Mouse (Mus musculus) CH12.LX (cell line): ENCODE measurements at regions not wholly inside any gene's neighbourhood (a gene's known extent, or its start where the extent isn't known, plus 50 kb on each side); places are given as distances from the start of the nearest gene placed in this dataset.
A peak's percentile ranks its signal among the peaks of the same experiment; 100 is the strongest.

Experiments
- DNase-seq: peaks from one replicate; pipeline ENCODE4 v3.0.0-alpha.2; 2013; ENCODE audit errors: extremely low read depth
- H3K27ac ChIP-seq: 2 replicates; pipeline ENCODE4 v1.5.1; 2012; ENCODE audit warnings: low read depth, mild to moderate bottlenecking, control low read depth, moderate library complexity; ENCODE audit not compliant: insufficient read depth
- H3K27me3 ChIP-seq: replicated peaks from 2 replicates; pipeline ENCODE3; 2012; ENCODE audit warnings: inconsistent platforms
- H3K36me3 ChIP-seq, 2 experiments: replicated peaks in 1 of 2; 2 replicates each; pipeline versions ENCODE3 to v1.6.1; 2012; ENCODE audit warnings: inconsistent platforms in 1 of 2, low read length in 1 of 2, mild to moderate bottlenecking in 1 of 2, mixed read lengths in 1 of 2, moderate library complexity in 1 of 2; ENCODE audit not compliant: control insufficient read depth in 1 of 2, insufficient read depth in 1 of 2
- H3K4me1 ChIP-seq, 2 experiments: 2 replicates each; pipeline ENCODE4 v1.6.1; 2012; ENCODE audit warnings: inconsistent platforms in 1 of 2, moderate library complexity in 1 of 2; ENCODE audit not compliant: insufficient read depth in 2 of 2, control insufficient read depth in 1 of 2
- H3K4me2 ChIP-seq: 2 replicates; pipeline ENCODE4 v1.6.1; 2012; ENCODE audit warnings: low read depth, mild to moderate bottlenecking, control low read depth; ENCODE audit not compliant: poor library complexity, insufficient read depth, severe bottlenecking
- H3K4me3 ChIP-seq, 3 experiments: fragments of 150-350 bp in 1 of 3; sonication (generic) in 1 of 3; replicated peaks in 1 of 3; 2 replicates each; pipeline versions ENCODE3 to v1.5.1; 2011 to 2012; ENCODE audit warnings: low read depth in 2 of 3, low read length in 2 of 3, mild to moderate bottlenecking in 2 of 3, moderate library complexity in 2 of 3, control low read depth in 1 of 3, improper control_type of control experiment in 1 of 3, inconsistent platforms in 1 of 3, mixed read lengths in 1 of 3; ENCODE audit not compliant: poor library complexity in 1 of 3
- H3K79me2 ChIP-seq: replicated peaks from 2 replicates; pipeline ENCODE4 v1.6.1; 2012; ENCODE audit warnings: mild to moderate bottlenecking, moderate library complexity; ENCODE audit not compliant: control insufficient read depth, poor library complexity, insufficient read depth, severe bottlenecking; ENCODE audit errors: extremely low read depth
- H3K9ac ChIP-seq: 2 replicates; pipeline ENCODE4 v1.6.1; 2012; ENCODE audit warnings: low read depth, mild to moderate bottlenecking, control low read depth, moderate library complexity; ENCODE audit not compliant: insufficient read depth
- H3K9me3 ChIP-seq: replicated peaks from 2 replicates; pipeline ENCODE3; 2012; ENCODE audit warnings: low read length, inconsistent platforms, mixed read lengths
- CHD2 ChIP-seq: IDR thresholded peaks from 2 replicates; pipeline ENCODE4 v1.6.1; 2011; ENCODE audit warnings: low read length, improper control_type of control experiment
- CTCF ChIP-seq, 2 experiments: IDR thresholded peaks in 1 of 2; conservative IDR thresholded peaks in 1 of 2; 2 replicates each; pipeline ENCODE4 v1.5.1; 2011 to 2012; ENCODE audit warnings: low read depth in 2 of 2, low read length in 2 of 2, improper control_type of control experiment in 1 of 2, inconsistent platforms in 1 of 2, mild to moderate bottlenecking in 1 of 2, moderate library complexity in 1 of 2
- E2F4 ChIP-seq: IDR thresholded peaks from 2 replicates; pipeline ENCODE4 v1.6.1; 2011; ENCODE audit warnings: low read depth, low read length, improper control_type of control experiment; ENCODE audit not compliant: insufficient replicate concordance
- ELF1 ChIP-seq: IDR thresholded peaks from 2 replicates; pipeline ENCODE4 v1.6.1; 2014; ENCODE audit warnings: low read depth, mild to moderate bottlenecking, inconsistent platforms, low read length, improper control_type of control experiment
- ETS1 ChIP-seq: conservative IDR thresholded peaks from 2 replicates; pipeline ENCODE4 v1.6.1; 2012; ENCODE audit warnings: low read depth, mild to moderate bottlenecking, inconsistent platforms, low read length, improper control_type of control experiment, moderate library complexity
- GABPA ChIP-seq: IDR thresholded peaks from 2 replicates; pipeline ENCODE4 v1.6.1; 2012; ENCODE audit warnings: low read depth, low read length, improper control_type of control experiment, inconsistent platforms; ENCODE audit not compliant: insufficient replicate concordance
- HCFC1 ChIP-seq: IDR thresholded peaks from 2 replicates; pipeline ENCODE4 v1.6.1; 2012; ENCODE audit warnings: low read depth, mild to moderate bottlenecking, inconsistent platforms, low read length, improper control_type of control experiment
- JUND ChIP-seq: conservative IDR thresholded peaks from 2 replicates; pipeline ENCODE4 v1.6.1; 2011; ENCODE audit warnings: low read depth, low read length, improper control_type of control experiment
- KAT2A ChIP-seq: IDR thresholded peaks from 2 replicates; pipeline ENCODE4 v1.6.1; 2012; ENCODE audit warnings: low read length, improper control_type of control experiment, inconsistent platforms; ENCODE audit not compliant: insufficient replicate concordance
- MAFK ChIP-seq: IDR thresholded peaks from 2 replicates; pipeline ENCODE4 v1.6.1; 2011; ENCODE audit warnings: low read length, improper control_type of control experiment; ENCODE audit not compliant: insufficient replicate concordance
- MAX ChIP-seq: IDR thresholded peaks from 2 replicates; pipeline ENCODE4 v1.6.1; 2011; ENCODE audit warnings: low read length, improper control_type of control experiment
- MEF2A ChIP-seq: IDR thresholded peaks from 2 replicates; pipeline ENCODE4 v1.6.1; 2014; ENCODE audit warnings: low read depth, mild to moderate bottlenecking, inconsistent platforms, low read length, improper control_type of control experiment, borderline replicate concordance
- MYC ChIP-seq: IDR thresholded peaks from 2 replicates; pipeline ENCODE4 v1.6.1; 2011; ENCODE audit warnings: low read depth, mild to moderate bottlenecking, improper control_type of control experiment, low read length
- NELFE ChIP-seq: IDR thresholded peaks from 2 replicates; pipeline ENCODE4 v1.6.1; 2011; ENCODE audit warnings: low read depth, low read length, improper control_type of control experiment
- POLR2AphosphoS2 ChIP-seq: IDR thresholded peaks from 2 replicates; pipeline ENCODE4 v1.6.1; 2011; ENCODE audit warnings: low read depth, low read length, improper control_type of control experiment
- RCOR1 ChIP-seq: conservative IDR thresholded peaks from 2 replicates; pipeline ENCODE4 v1.6.1; 2012; ENCODE audit warnings: low read depth, mild to moderate bottlenecking, inconsistent platforms, low read length, improper control_type of control experiment
- SIN3A ChIP-seq: IDR thresholded peaks from 2 replicates; pipeline ENCODE4 v1.6.1; 2012; ENCODE audit warnings: low read length, improper control_type of control experiment, inconsistent platforms
- UBTF ChIP-seq: IDR thresholded peaks from 2 replicates; pipeline ENCODE4 v1.6.1; 2012; ENCODE audit warnings: low read depth, mild to moderate bottlenecking, inconsistent platforms, low read length, improper control_type of control experiment, moderate library complexity
- USF1 ChIP-seq: IDR thresholded peaks from 2 replicates; pipeline ENCODE4 v1.6.1; 2014; ENCODE audit warnings: low read depth, mild to moderate bottlenecking, inconsistent platforms, low read length, improper control_type of control experiment
- USF2 ChIP-seq: conservative IDR thresholded peaks from 2 replicates; pipeline ENCODE4 v1.6.1; 2011; ENCODE audit warnings: low read depth, low read length, improper control_type of control experiment
- ZNF384 ChIP-seq: IDR thresholded peaks from 2 replicates; pipeline ENCODE4 v1.6.1; 2012; ENCODE audit warnings: low read depth, low read length, improper control_type of control experiment, inconsistent platforms
- dilution Hi-C: fragments of 300-500 bp; cut with MboI; formaldehyde crosslinking; loops from 2 replicates; pipeline ENCODE4 v1.14.3; 2020; ENCODE audit warnings: low sequenced_read_pairs; ENCODE audit not compliant: extremely low pct_unique_long_range_greater_than_20kb, extremely low pct_ligation_motif_present
- in situ Hi-C: fragments of 300-500 bp; cut with MboI; formaldehyde crosslinking; loops from 3 replicates; pipeline ENCODE4 v1.14.3; 2019; ENCODE audit warnings: low sequenced_read_pairs, low pct_ligation_motif_present, low pct_unique_long_range_greater_than_20kb, mixed read lengths

DNA sequence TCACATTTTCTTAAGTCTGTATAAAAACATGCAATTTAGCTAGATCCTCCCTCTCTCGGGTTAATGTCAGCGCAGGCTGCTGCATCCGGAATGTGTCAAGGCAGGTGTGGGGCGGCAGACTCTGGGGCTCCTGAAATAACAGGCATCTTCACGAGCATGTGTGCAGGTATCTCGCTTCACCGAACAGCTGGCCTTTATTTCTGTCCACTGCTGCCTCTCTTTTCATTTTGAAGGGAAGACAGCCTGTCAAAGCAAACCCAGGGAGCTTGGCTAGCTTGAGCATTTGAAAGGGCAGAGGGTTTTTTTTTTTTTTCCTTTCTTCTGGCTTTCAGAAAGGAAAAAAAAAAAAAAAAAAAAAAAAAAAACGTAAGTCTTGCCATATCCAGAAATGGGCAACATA, 230.4 kb upstream of the Xylt1 start:
- no peaks in the 10 kb centered on the region for H3K79me2 ChIP-seq
- peak overlapping the region; percentile 54; the same call in 1 of the 2 replicates for H3K4me2 ChIP-seq
- DNase-seq = no peak
- H3K27me3 ChIP-seq = no peaks in the 10 kb centered on the region
- no peaks in the 10 kb centered on the region for H3K4me1 ChIP-seq
- H3K27ac ChIP-seq = no peak overlapping the region
- no peaks in the 10 kb centered on the region for H3K9me3 ChIP-seq
- H3K9ac ChIP-seq = no peak overlapping the region
- dilution Hi-C loops = no loop called here
- H3K4me3 ChIP-seq = no peak overlapping the region
- no peaks in the 10 kb centered on the region for H3K36me3 ChIP-seq
- no peak for TF ChIP-seq E2F4
- TF ChIP-seq USF2 = no peak
- TF ChIP-seq CHD2 = no peak
- TF ChIP-seq KAT2A = no peak
- TF ChIP-seq USF1 = no peak
- TF ChIP-seq ZNF384 = peak; percentile 83
- TF ChIP-seq SIN3A = no peak
- in situ Hi-C loops = no loop called here

DNA sequence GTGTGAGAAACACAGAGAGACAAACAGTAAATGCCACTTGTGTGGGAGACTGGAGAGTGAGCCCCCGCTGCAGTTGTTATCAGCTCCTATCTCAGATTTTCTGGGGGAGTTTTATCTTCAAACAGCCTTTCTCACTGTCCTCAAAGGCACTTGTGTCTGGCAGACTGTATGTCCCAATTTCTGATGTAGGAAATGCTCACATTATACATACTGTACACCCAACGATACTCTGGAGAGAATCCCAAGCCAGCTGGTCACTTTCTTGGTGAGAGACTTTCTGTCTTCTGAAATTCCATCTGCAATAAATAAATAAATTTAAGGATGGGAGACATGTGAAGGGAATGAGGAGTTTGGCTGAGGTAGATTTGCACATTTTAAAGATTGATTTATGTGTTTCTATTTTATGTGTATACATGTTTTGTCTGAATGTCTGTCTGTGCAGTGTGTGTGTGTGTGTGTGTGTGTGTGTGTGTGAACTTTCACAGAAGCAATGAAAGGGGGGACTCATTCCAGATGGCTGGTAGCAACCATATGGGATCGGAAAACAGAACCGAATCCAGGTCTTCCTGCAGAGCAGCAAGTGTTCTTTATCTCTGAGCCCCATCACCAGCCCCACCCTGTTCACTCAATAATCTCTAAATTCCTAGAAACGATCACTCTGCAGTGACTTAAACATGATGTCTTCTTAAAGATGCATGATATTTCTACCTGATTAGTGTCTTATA, 226.8 kb upstream of the Xylt1 start:
- Histone ChIP-seq H3K27ac (no peak overlapping the region), H3K4me1 (no peaks in the 10 kb centered on the region), H3K9ac (no peak overlapping the region), H3K79me2 (no peaks in the 10 kb centered on the region), H3K9me3 (no peaks in the 10 kb centered on the region), H3K4me3 (no peak overlapping the region), H3K4me2 (no peak overlapping the region), H3K27me3 (peaks cover 2% of the 10 kb centered on the region), H3K36me3 (no peaks in the 10 kb centered on the region)
- DNase-seq = no peak
- TF ChIP-seq ETS1 (no peak), MAX (no peak), GABPA (no peak), ELF1 (no peak), RCOR1 (no peak), NELFE (no peak), CTCF (conservative IDR thresholded peaks at IDR 0.05 in 1 of 2, IDR thresholded peaks at IDR 0.05 in 1 of 2; ENCODE audit: low read depth in 2 of 2, low read length in 2 of 2) (no peak), MYC (no peak), MAFK (no peak), CHD2 (no peak), E2F4 (no peak), POLR2AphosphoS2 (no peak), MEF2A (no peak), USF2 (no peak), UBTF (no peak), JUND (no peak), HCFC1 (no peak), KAT2A (no peak)
- dilution Hi-C loops = no loop called here
- in situ Hi-C loops = no loop called here
